Mouse (Mus musculus): ENCODE measurements around the gene Zfp65. TPM values are rescaled to one million over a fixed set of nuclear protein-coding genes. Genes with fewer than 3 reads are reported as not detected.
A peak's percentile ranks its signal among the peaks of the same experiment; 100 is the strongest.
"Not testable (repeated sequence)": the region's sequence is repeated elsewhere in the genome, so short reads cannot be mapped to it uniquely, and the experiment has no call there.

Zfp65 gene
- polyA plus RNA-seq, 2 experiments: 0.62 to 1.2 TPM

GRCm38 (mm10) chr13:67754333-67755306 is 25.6 kb upstream of the Zfp65 start, which contains the start of gene Zfp85:
TSS of gene Zfp85 (minus strand) at chr13:67755228.
- H3K4me1 ChIP-seq (replicated peaks; ENCODE audit: control insufficient read depth in 2 of 2, insufficient read depth in 2 of 2, low read length in 1 of 2): 0 out of 4 replicates have a peak, but pooled peaks cover 0 to 3% of the 10 kb centered on the region in 2 experiments
- no peak within 1 kb of the TSS for H3K27ac ChIP-seq
- no peak for TF ChIP-seq EP300 (IDR thresholded peaks at IDR 0.05; ENCODE audit: low read depth)
- peak within 1 kb of the TSS; percentile 63 for H3K9ac ChIP-seq (replicated peaks)
- peak within 1 kb of the TSS; percentile 68 to 95 for H3K4me3 ChIP-seq (ENCODE audit: insufficient read depth in 1 of 2, low read depth in 2 of 2, low read length in 2 of 2)
- WGBS (ENCODE audit: insufficient replicate concordance): 7% methylated on average over 24 of the region's 24 CpGs
- H3K36me3 ChIP-seq (replicated peaks; ENCODE audit: control insufficient read depth, insufficient read depth, low read depth): no peaks in the 10 kb centered on the region
- peak; percentile 27 to 41 (median 40) for DNase-seq (ENCODE audit: low read depth in 3 of 3, low spot score in 3 of 3)
- no peaks in the 10 kb centered on the region for H3K27me3 ChIP-seq (ENCODE audit: control insufficient read depth, insufficient read depth, low read length)
- H3K9me3 ChIP-seq (ENCODE audit: control insufficient read depth, low read length): no peaks in the 10 kb centered on the region
- H3K4me2 ChIP-seq (ENCODE audit: low read depth): peak within 1 kb of the TSS; percentile 64
- ATAC-seq (ENCODE audit: insufficient read depth): peak; percentile 86

GRCm38 (mm10) chr13:67743896-67744295 is 14.9 kb upstream of the Zfp65 start:
- H3K4me3 ChIP-seq (ENCODE audit: insufficient read depth in 1 of 2, low read depth in 2 of 2, low read length in 2 of 2): no peak overlapping the region
- no peaks in the 10 kb centered on the region for H3K27me3 ChIP-seq (ENCODE audit: control insufficient read depth, insufficient read depth, low read length)
- H3K9ac ChIP-seq (replicated peaks): no peak overlapping the region
- H3K4me1 ChIP-seq (replicated peaks; ENCODE audit: control insufficient read depth in 2 of 2, insufficient read depth in 2 of 2, low read length in 1 of 2): no peaks in the 10 kb centered on the region
- no peak for TF ChIP-seq EP300 (IDR thresholded peaks at IDR 0.05; ENCODE audit: low read depth)
- TF ChIP-seq CTCF (IDR thresholded peaks at IDR 0.05; ENCODE audit: low read depth): no peak
- ATAC-seq (ENCODE audit: insufficient read depth) (no peak), DNase-seq (ENCODE audit: low read depth in 3 of 3, low spot score in 3 of 3) (no peak)
- WGBS (ENCODE audit: insufficient replicate concordance): 78% methylated on average over 9 of the region's 9 CpGs
- H3K27ac ChIP-seq: no peak overlapping the region
- no peaks in the 10 kb centered on the region for H3K36me3 ChIP-seq (replicated peaks; ENCODE audit: control insufficient read depth, insufficient read depth, low read depth)
- no peak overlapping the region for H3K4me2 ChIP-seq (ENCODE audit: low read depth)
- H3K9me3 ChIP-seq (ENCODE audit: control insufficient read depth, low read length): no peaks in the 10 kb centered on the region

GRCm38 (mm10) chr13:67742941-67743340 is 14.0 kb upstream of the Zfp65 start:
- Histone ChIP-seq H3K9ac (replicated peaks) (no peak overlapping the region), H3K9me3 (ENCODE audit: control insufficient read depth, low read length) (no peaks in the 10 kb centered on the region), H3K4me3 (ENCODE audit: insufficient read depth in 1 of 2, low read depth in 2 of 2, low read length in 2 of 2) (no peak overlapping the region), H3K36me3 (replicated peaks; ENCODE audit: control insufficient read depth, insufficient read depth, low read depth) (no peaks in the 10 kb centered on the region), H3K27me3 (ENCODE audit: control insufficient read depth, insufficient read depth, low read length) (no peaks in the 10 kb centered on the region), H3K27ac (no peak overlapping the region), H3K4me2 (ENCODE audit: low read depth) (no peak overlapping the region), H3K4me1 (replicated peaks; ENCODE audit: control insufficient read depth in 2 of 2, insufficient read depth in 2 of 2, low read length in 1 of 2) (no peaks in the 10 kb centered on the region)
- no peak for TF ChIP-seq CTCF (IDR thresholded peaks at IDR 0.05; ENCODE audit: low read depth)
- TF ChIP-seq EP300 (IDR thresholded peaks at IDR 0.05; ENCODE audit: low read depth): no peak
- ATAC-seq (ENCODE audit: insufficient read depth): no peak
- WGBS (ENCODE audit: insufficient replicate concordance): 75% methylated on average over 3 of the region's 3 CpGs
- DNase-seq (ENCODE audit: low read depth in 3 of 3, low spot score in 3 of 3): no peak

- not testable (repeated sequence) for H3K4me1 ChIP-seq (replicated peaks; ENCODE audit: control insufficient read depth in 2 of 2, insufficient read depth in 2 of 2, low read length in 1 of 2); H3K27ac ChIP-seq; ATAC-seq (ENCODE audit: insufficient read depth); H3K9ac ChIP-seq (replicated peaks); H3K36me3 ChIP-seq (replicated peaks; ENCODE audit: control insufficient read depth, insufficient read depth, low read depth); H3K27me3 ChIP-seq (ENCODE audit: control insufficient read depth, insufficient read depth, low read length); H3K4me3 ChIP-seq (ENCODE audit: insufficient read depth in 1 of 2, low read depth in 2 of 2, low read length in 2 of 2); H3K9me3 ChIP-seq (ENCODE audit: control insufficient read depth, low read length); DNase-seq (ENCODE audit: low read depth in 3 of 3, low spot score in 3 of 3); H3K4me2 ChIP-seq (ENCODE audit: low read depth)
- 77% methylated on average over 9 of the region's 9 CpGs for WGBS (ENCODE audit: insufficient replicate concordance)
These were observed 5.4 kb upstream of the Zfp65 start for GRCm38 (mm10) chr13:67734391-67734790.

GRCm38 (mm10) chr13:67729441-67729840 is 468 bp upstream of the Zfp65 start:
- ATAC-seq (ENCODE audit: insufficient read depth); DNase-seq (ENCODE audit: low read depth in 3 of 3, low spot score in 3 of 3); H3K36me3 ChIP-seq (replicated peaks; ENCODE audit: control insufficient read depth, insufficient read depth, low read depth); H3K9me3 ChIP-seq (ENCODE audit: control insufficient read depth, low read length); H3K9ac ChIP-seq (replicated peaks); H3K4me1 ChIP-seq (replicated peaks; ENCODE audit: control insufficient read depth in 2 of 2, insufficient read depth in 2 of 2, low read length in 1 of 2); H3K27ac ChIP-seq; H3K27me3 ChIP-seq (ENCODE audit: control insufficient read depth, insufficient read depth, low read length): not testable (repeated sequence)
- peak overlapping the region; percentile 43 to 81; a peak in 3 of 4 replicates for H3K4me3 ChIP-seq (ENCODE audit: insufficient read depth in 1 of 2, low read depth in 2 of 2, low read length in 2 of 2)
- whole genome bisulfite sequencing (ENCODE audit: insufficient replicate concordance): 41% methylated on average over 4 of the region's 4 CpGs
- TF ChIP-seq CTCF (IDR thresholded peaks at IDR 0.05; ENCODE audit: low read depth): peak; percentile 32
- H3K4me2 ChIP-seq (ENCODE audit: low read depth): peak overlapping the region; percentile 45
